Mouse (Mus musculus) stomach, embryonic 16.5 days (tissue): ENCODE results near the gene Cpt1b. TPM values are rescaled to one million over a fixed set of nuclear protein-coding genes. Genes with fewer than 3 reads are reported as not detected.
"Not testable (repeated sequence)": the region's sequence is repeated elsewhere in the genome, so short reads cannot be mapped to it uniquely, and the experiment has no call there.

Source experiments
- ATAC-seq: fragments of 200-750 bp; cut with Nextera tagmentation; 2 replicates; pipeline ENCODE4 v1.8.0; 2017; ENCODE audit warnings: moderate number of reproducible peaks, moderate TSS enrichment; ENCODE audit not compliant: insufficient read depth, low FRiP score
- H3K27ac ChIP-seq: fragments of 300-500 bp; sonication (generic); 2 replicates; pipeline ENCODE4 v1.5.1; 2014; ENCODE audit warnings: low read length
- H3K27me3 ChIP-seq: fragments of 300-500 bp; sonication (generic); 2 replicates; pipeline ENCODE4 v1.6.1; 2014; ENCODE audit warnings: low read length, control low read depth, mixed read lengths; ENCODE audit not compliant: control insufficient read depth, insufficient read depth
- H3K36me3 ChIP-seq: fragments of 300-500 bp; sonication (generic); 2 replicates; pipeline ENCODE4 v1.6.1; 2014; ENCODE audit warnings: low read length; ENCODE audit not compliant: control insufficient read depth, insufficient read depth
- H3K4me1 ChIP-seq: fragments of 300-500 bp; sonication (generic); 2 replicates; pipeline ENCODE4 v1.6.1; 2014; ENCODE audit warnings: low read length, control low read depth, mixed read lengths; ENCODE audit not compliant: control insufficient read depth, insufficient read depth
- H3K4me2 ChIP-seq: fragments of 300-500 bp; sonication (generic); 2 replicates; pipeline ENCODE4 v1.6.1; 2014; ENCODE audit warnings: low read depth, low read length, mixed read lengths
- H3K4me3 ChIP-seq: fragments of 300-500 bp; sonication (generic); replicated peaks from 2 replicates; pipeline ENCODE4 v1.5.1; 2014; ENCODE audit warnings: mild to moderate bottlenecking, low read length
- H3K9ac ChIP-seq: fragments of 300-500 bp; sonication (generic); 2 replicates; pipeline ENCODE4 v1.6.1; 2014; ENCODE audit warnings: low read length
- H3K9me3 ChIP-seq: fragments of 300-500 bp; sonication (generic); replicated peaks from 2 replicates; pipeline ENCODE4 v1.6.1; 2016; ENCODE audit warnings: low read length, control low read depth; ENCODE audit not compliant: control insufficient read depth
- WGBS: fragments of 180-500 bp; shearing (Covaris S2); extraction: QIAGEN DNeasy Blood & Tissue Kit; methylation state at CpG from one replicate; pipeline ENCODE4 v1.1.7; 2014; 5-methylcytosine and 5-hydroxymethylcytosine counted together
- polyA plus RNA-seq: library from polyadenylated mRNA; unstranded; fragments of >200 nt; fragmentation: Nextera tagmentation; extraction: Ambion mirVana; gene quantifications from 2 replicates; pipeline ENCODE4 v1.2.1, GENCODE M21; 2015

Cpt1b gene
- polyA plus RNA-seq, 1 experiment from 2014 or later = 4.8 TPM

DNA sequence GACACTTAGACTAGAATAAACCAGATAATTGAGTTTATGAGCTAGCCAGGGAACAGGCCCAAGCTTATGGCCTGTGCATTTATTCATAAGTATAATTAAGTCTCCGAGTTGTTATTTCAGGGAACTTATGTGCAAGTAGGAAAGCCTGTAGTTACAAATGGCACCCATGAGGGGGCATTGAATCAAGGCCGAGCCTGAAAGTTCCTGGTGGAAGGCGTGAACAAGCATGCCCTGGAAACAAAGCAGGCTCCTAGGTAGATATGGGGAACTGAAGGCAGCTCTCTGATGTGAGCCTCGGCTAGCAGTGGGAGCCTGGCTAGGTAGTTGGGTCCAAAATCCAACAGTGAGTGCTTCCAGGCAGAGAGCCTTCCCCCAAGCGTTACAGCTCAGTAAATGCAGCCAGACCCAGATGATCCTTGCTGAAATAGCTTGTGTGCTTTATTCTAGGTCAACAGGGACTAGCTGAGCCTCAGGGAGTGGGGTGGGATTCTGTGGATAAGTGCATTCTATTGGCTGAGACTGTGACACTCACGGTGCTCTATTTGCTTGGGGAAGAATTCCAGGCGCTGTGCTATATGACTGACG lies 16.9 kb upstream of the Cpt1b start:
- no peak overlapping the region for H3K4me3 ChIP-seq
- no peak for ATAC-seq
- H3K9ac ChIP-seq = no peak overlapping the region
- no peaks in the 10 kb centered on the region for H3K27me3 ChIP-seq
- 35% methylated on average over 8 of the region's 8 CpGs for WGBS
- no peak overlapping the region for H3K27ac ChIP-seq
- H3K36me3 ChIP-seq = no peaks in the 10 kb centered on the region
- no peaks in the 10 kb centered on the region for H3K4me1 ChIP-seq
- H3K9me3 ChIP-seq = no peaks in the 10 kb centered on the region
- H3K4me2 ChIP-seq = no peak overlapping the region

DNA sequence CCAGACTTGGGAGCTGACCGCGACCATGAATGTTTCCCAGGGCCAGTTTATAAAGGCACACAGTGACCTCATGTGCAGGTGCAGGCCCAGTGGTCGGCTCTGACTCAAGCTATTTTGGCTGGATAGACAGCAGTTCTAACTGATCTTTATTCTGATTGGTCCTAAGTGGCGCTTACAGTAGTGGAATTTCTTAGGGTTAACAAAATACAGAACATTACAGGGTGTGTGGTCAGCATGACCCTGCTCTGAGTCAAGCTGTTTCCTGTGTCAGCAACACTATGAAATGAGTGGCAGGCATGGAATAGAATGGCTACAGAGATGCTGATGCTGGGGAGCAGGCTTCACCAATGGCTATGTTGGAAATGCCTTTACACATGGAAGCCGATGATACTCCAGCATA lies 10.2 kb upstream of the Cpt1b start:
- 83% methylated on average over 5 of the region's 5 CpGs for WGBS

DNA sequence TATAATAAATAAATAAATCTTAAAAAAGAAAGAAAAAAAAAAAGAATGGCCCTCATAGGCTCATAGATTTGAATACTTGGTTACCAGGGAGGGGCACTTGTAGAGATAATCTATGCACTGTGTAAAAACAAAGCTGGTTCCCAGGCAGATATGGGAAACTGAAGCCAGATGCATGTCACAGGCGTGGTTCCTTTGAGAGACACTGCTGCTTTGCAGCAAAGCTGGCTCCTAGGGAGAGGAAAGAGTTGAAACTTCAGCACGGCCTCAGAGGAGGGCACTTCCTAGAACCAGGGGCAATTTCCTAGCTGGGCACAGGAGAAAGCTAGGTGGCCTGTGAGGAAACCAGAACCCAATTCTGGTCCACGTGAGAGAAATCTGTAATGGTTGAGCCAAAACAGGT lies 8.5 kb upstream of the Cpt1b start:
- Histone ChIP-seq H3K27me3 (no peaks in the 10 kb centered on the region), H3K4me2 (no peak overlapping the region), H3K9me3 (no peaks in the 10 kb centered on the region), H3K27ac (no peak overlapping the region), H3K9ac (no peak overlapping the region), H3K4me3 (no peak overlapping the region), H3K4me1 (no peaks in the 10 kb centered on the region), H3K36me3 (no peaks in the 10 kb centered on the region)
- ATAC-seq = no peak
- 64% methylated on average over 3 of the region's 3 CpGs for WGBS

More for the DNA sequence above, 10.2 kb upstream of the Cpt1b start:
- Histone ChIP-seq H3K27me3 (no peaks in the 10 kb centered on the region), H3K9me3 (no peaks in the 10 kb centered on the region), H3K27ac (no peak overlapping the region), H3K9ac (no peak overlapping the region), H3K4me2 (no peak overlapping the region), H3K36me3 (no peaks in the 10 kb centered on the region), H3K4me3 (no peak overlapping the region), H3K4me1 (no peaks in the 10 kb centered on the region)
- ATAC-seq = no peak

- H3K9ac ChIP-seq = no peak overlapping the region
- H3K27me3 ChIP-seq = no peaks in the 10 kb centered on the region
- ATAC-seq = no peak
- H3K4me1 ChIP-seq = peaks cover 7% of the 10 kb centered on the region; the same call in 1 of the 2 replicates
- no peak overlapping the region for H3K27ac ChIP-seq
- no peak overlapping the region for H3K4me2 ChIP-seq
- H3K36me3 ChIP-seq = no peaks in the 10 kb centered on the region
- 74% methylated on average over 4 of the region's 4 CpGs for WGBS
- H3K4me3 ChIP-seq = no peak overlapping the region
- H3K9me3 ChIP-seq = no peaks in the 10 kb centered on the region
Measured at GRCm38 (mm10) chr15:89432946-89433345, 7.3 kb upstream of the Cpt1b start.

DNA sequence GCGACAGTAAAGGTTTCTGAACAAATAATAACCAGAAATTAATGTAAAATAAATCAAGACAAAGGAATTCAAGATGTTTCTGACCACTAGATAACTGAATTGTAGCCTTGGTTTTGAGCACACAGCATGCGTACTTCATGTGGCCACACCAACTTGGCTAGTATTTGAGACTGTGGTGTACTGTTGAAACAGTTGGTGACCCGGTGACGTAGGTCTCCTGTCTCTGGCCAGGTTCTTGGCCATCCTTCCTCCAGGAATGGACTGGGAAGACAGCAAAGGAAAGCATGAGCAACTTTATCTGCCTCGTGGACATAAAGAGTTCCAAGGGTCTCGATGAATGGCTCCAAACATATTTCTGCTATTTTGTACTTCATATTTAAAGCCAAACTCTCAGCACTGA lies 6.1 kb upstream of the Cpt1b start:
- H3K4me2 ChIP-seq = no peak overlapping the region
- H3K27ac ChIP-seq = no peak overlapping the region
- 92% methylated on average over 6 of the region's 6 CpGs for WGBS
- H3K9ac ChIP-seq = no peak overlapping the region
- no peaks in the 10 kb centered on the region for H3K27me3 ChIP-seq
- H3K9me3 ChIP-seq = no peaks in the 10 kb centered on the region
- ATAC-seq = no peak
- H3K4me1 ChIP-seq = peaks cover 7% of the 10 kb centered on the region; the same call in 1 of the 2 replicates
- no peaks in the 10 kb centered on the region for H3K36me3 ChIP-seq
- no peak overlapping the region for H3K4me3 ChIP-seq

- no peak overlapping the region for H3K27ac ChIP-seq
- ATAC-seq = no peak
- H3K4me1 ChIP-seq = peaks cover 7% of the 10 kb centered on the region; the same call in 1 of the 2 replicates
- H3K9me3 ChIP-seq = no peaks in the 10 kb centered on the region
- H3K4me2 ChIP-seq = no peak overlapping the region
- H3K36me3 ChIP-seq = 0 out of 2 replicates have a peak, but pooled peaks cover 1% of the 10 kb centered on the region
- no peaks in the 10 kb centered on the region for H3K27me3 ChIP-seq
- H3K4me3 ChIP-seq = no peak overlapping the region
- H3K9ac ChIP-seq = no peak overlapping the region
- WGBS = 87% methylated on average over 3 of the region's 3 CpGs
Measured at GRCm38 (mm10) chr15:89431271-89431670, 5.6 kb upstream of the Cpt1b start.

DNA sequence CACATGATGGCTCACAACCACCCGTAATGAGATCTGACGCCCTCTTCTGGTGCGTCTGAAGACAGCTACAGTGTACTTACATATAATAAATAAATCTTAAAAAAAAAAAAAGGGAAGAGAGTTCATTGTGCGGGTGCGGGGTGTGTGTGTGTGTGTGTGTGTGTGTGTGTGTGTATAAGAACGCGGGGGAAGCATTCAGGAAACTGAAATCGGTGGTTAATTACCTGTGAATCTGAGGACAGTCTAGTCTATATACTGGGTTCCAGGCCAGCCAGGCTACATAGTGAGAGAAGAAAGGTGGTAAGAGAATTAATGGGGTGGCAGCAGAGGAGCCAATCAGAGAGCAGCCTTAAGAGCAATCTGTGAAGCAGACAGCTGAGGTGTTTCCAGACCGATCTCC lies 5.1 kb upstream of the Cpt1b start:
- H3K36me3 ChIP-seq, H3K9ac ChIP-seq, H3K9me3 ChIP-seq, H3K4me3 ChIP-seq, H3K27me3 ChIP-seq, H3K27ac ChIP-seq, H3K4me2 ChIP-seq, ATAC-seq, H3K4me1 ChIP-seq: not testable (repeated sequence)
- 86% methylated on average over 7 of the region's 9 CpGs for WGBS

- Histone ChIP-seq H3K9ac (peak overlapping the region; percentile 82), H3K4me2 (peak overlapping the region; percentile 70), H3K36me3 (0 out of 2 replicates have a peak, but pooled peaks cover 5% of the 10 kb centered on the region), H3K9me3 (no peaks in the 10 kb centered on the region), H3K27me3 (no peaks in the 10 kb centered on the region), H3K4me1 (peaks cover 7% of the 10 kb centered on the region; the same call in 1 of the 2 replicates), H3K4me3 (peak overlapping the region; percentile 92), H3K27ac (peak overlapping the region; percentile 97)
- 45% methylated on average over 6 of the region's 6 CpGs for WGBS
- ATAC-seq = no peak
Measured at GRCm38 (mm10) chr15:89430341-89430740, 4.7 kb upstream of the Cpt1b start.

GRCm38 (mm10) chr15:89429352-89430221 lies 3.9 kb upstream of the Cpt1b start, which contains the start of the genes C730034F03Rik, Gm44502 and Chkb:
TSS of gene C730034F03Rik (plus strand) at chr15:89429589.
TSS of gene Gm44502 (minus strand) at chr15:89429696.
TSS of gene Chkb (minus strand) at chr15:89429908.
- Histone ChIP-seq H3K27me3 (no peaks in the 10 kb centered on the region), H3K4me2 (peak within 1 kb of the TSS; percentile 70)

More at GRCm38 (mm10) chr15:89429352-89430221, 3.9 kb upstream of the Cpt1b start, which contains the start of the genes C730034F03Rik, Gm44502 and Chkb:
- ATAC-seq = peak; percentile 95
- Histone ChIP-seq H3K9ac (peak within 1 kb of the TSS; percentile 82), H3K4me3 (peak within 1 kb of the TSS; percentile 92), H3K36me3 (0 out of 2 replicates have a peak, but pooled peaks cover 5% of the 10 kb centered on the region), H3K4me1 (peaks cover 7% of the 10 kb centered on the region; the same call in 1 of the 2 replicates), H3K27ac (peak within 1 kb of the TSS; percentile 97), H3K9me3 (no peaks in the 10 kb centered on the region)
- under 1% methylated on average over 70 of the region's 70 CpGs for WGBS
